Mouse (Mus musculus): ENCODE measurements at regions not wholly inside any gene's neighbourhood (a gene's known extent, or its start where the extent isn't known, plus 50 kb on each side); places are given as distances from the start of the nearest gene placed in this dataset.

GRCm38 (mm10) chr7:111211641-111212040 lies 128.8 kb upstream of the Eif4g2 start:
- no peak for TF ChIP-seq CTCF (IDR thresholded peaks at IDR 0.05; ENCODE audit: low read depth)
- no peak for TF ChIP-seq EP300 (IDR thresholded peaks at IDR 0.05; ENCODE audit: low read depth)

All from liver, embryonic 14.5 days (tissue).